Mouse (Mus musculus): ENCODE data around the gene Slc36a1. TPM values are rescaled to one million over a fixed set of nuclear protein-coding genes. Genes with fewer than 3 reads are reported as not detected.
A peak's percentile ranks its signal among the peaks of the same experiment; 100 is the strongest.

Slc36a1 gene
- total and polyA plus RNA-seq, 3 experiments, result 11.4 to 13.2 (median 11.4) TPM

DNA sequence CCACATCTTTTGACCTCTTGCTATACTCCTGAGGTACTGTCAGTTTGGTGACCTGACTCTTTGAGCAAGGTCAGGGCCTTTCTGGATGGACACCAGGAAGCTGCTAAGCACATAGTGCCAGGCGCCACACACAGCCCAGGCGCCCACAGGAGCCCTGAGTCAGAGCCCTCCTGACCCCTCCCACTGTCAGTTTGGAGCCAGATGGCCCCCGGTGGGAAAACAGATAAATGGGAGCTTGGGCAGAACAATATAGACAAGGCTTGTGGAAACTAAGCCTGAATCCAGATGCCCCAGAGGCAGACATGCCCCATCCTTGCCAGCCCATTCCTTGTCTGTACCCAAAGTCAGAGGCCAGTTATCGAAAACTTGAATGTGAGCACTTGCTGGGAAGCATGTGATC is 30.6 kb downstream of the Slc36a1 start:
- WGBS, result 80% methylated on average over 4 of the region's 4 CpGs
- TF ChIP-seq CTCF (IDR thresholded peaks at IDR 0.05) (no peak), EP300 (IDR thresholded peaks at IDR 0.05; ENCODE audit: insufficient read depth, low read depth, low read length) (no peak), POLR2A (IDR thresholded peaks at IDR 0.05; ENCODE audit: insufficient read depth, low read depth, low read length) (no peak)
- no peak for DNase-seq
- Histone ChIP-seq H3K27me3 (ENCODE audit: control insufficient read depth, insufficient read depth, low read length) (no peaks in the 10 kb centered on the region), H3K27ac (no peak overlapping the region), H3K4me3 (no peak overlapping the region), H3K36me3 (ENCODE audit: control insufficient read depth, insufficient read depth, low read length) (no peaks in the 10 kb centered on the region), H3K9ac (ENCODE audit: low read depth, low read length) (no peak overlapping the region), H3K79me2 (replicated peaks; ENCODE audit: control insufficient read depth, insufficient read depth, low read length) (no peaks in the 10 kb centered on the region), H3K4me1 (ENCODE audit: control insufficient read depth, insufficient read depth, low read length) (no peaks in the 10 kb centered on the region)
- intact Hi-C loops (cut with DNase I), result loop anchor here (5.0 kb wide), 1 partner anchor 32 kb away; the partner anchor contains the start of gene Slc36a1

DNA sequence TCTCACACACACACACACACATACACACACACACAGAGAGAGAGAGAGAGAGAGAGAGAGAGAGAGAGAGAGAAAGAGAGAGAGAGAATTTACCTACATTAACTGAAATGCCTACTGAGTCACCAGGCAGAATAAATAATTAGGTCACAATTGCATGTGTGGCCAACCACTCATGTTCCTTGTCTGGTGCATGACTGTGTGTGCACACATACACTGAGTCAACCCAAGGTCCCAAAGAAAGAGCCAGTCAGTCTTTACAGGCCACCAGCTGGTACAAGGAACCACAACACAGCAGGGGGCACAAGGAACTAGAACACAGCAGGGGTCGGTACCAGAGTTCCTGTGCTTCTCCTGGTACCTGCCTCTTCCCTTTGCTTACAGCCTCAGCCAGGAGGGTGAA is 32.7 kb downstream of the Slc36a1 start:
- no peak overlapping the region for H3K27ac ChIP-seq
- H3K9ac ChIP-seq (ENCODE audit: low read depth, low read length), result no peak overlapping the region
- no peak for TF ChIP-seq EP300 (IDR thresholded peaks at IDR 0.05; ENCODE audit: insufficient read depth, low read depth, low read length)
- no peak for TF ChIP-seq CTCF (IDR thresholded peaks at IDR 0.05)
- no peak for TF ChIP-seq POLR2A (IDR thresholded peaks at IDR 0.05; ENCODE audit: insufficient read depth, low read depth, low read length)
- H3K4me3 ChIP-seq, result no peak overlapping the region
- no peak for DNase-seq
- intact Hi-C loops (cut with DNase I), result loop anchor here (5.0 kb wide), 1 partner anchor 35 kb away; the partner anchor contains the start of gene Slc36a1
- WGBS, result 56% methylated on average over 1 of the region's 1 CpGs
- H3K4me1 ChIP-seq (ENCODE audit: control insufficient read depth, insufficient read depth, low read length), result no peaks in the 10 kb centered on the region; the same call in 1 of the 2 replicates
- H3K27me3 ChIP-seq (ENCODE audit: control insufficient read depth, insufficient read depth, low read length), result no peaks in the 10 kb centered on the region
- no peaks in the 10 kb centered on the region for H3K36me3 ChIP-seq (ENCODE audit: control insufficient read depth, insufficient read depth, low read length)
- no peaks in the 10 kb centered on the region for H3K79me2 ChIP-seq (replicated peaks; ENCODE audit: control insufficient read depth, insufficient read depth, low read length)

DNA sequence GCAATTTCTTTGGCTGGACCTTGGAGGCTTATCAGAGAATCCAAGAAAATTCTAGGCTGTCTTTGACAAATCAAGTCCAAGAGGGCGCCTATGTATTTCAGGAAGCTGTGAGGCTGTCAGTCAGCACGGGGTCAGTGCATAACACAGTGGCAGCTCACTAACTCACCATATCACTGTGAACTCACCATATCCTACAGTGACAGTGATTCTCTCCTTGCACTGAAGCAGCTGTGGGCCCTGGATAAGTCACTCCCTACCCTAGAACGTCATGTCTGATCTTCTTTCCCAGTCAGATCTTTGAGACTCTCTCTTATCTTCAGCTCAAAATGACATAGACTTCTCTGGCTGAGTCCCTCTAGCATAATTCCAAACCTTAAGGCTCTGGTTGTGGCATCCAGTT is 35.3 kb downstream of the Slc36a1 start:
- TF ChIP-seq EP300 (IDR thresholded peaks at IDR 0.05; ENCODE audit: insufficient read depth, low read depth, low read length), result no peak
- no peak for TF ChIP-seq POLR2A (IDR thresholded peaks at IDR 0.05; ENCODE audit: insufficient read depth, low read depth, low read length)
- no peak for TF ChIP-seq CTCF (IDR thresholded peaks at IDR 0.05)
- Histone ChIP-seq H3K79me2 (replicated peaks; ENCODE audit: control insufficient read depth, insufficient read depth, low read length) (no peaks in the 10 kb centered on the region), H3K27ac (no peak overlapping the region), H3K9ac (ENCODE audit: low read depth, low read length) (no peak overlapping the region), H3K4me1 (ENCODE audit: control insufficient read depth, insufficient read depth, low read length) (no peaks in the 10 kb centered on the region; the same call in 1 of the 2 replicates), H3K4me3 (no peak overlapping the region), H3K27me3 (ENCODE audit: control insufficient read depth, insufficient read depth, low read length) (no peaks in the 10 kb centered on the region), H3K36me3 (ENCODE audit: control insufficient read depth, insufficient read depth, low read length) (no peaks in the 10 kb centered on the region)
- 48% methylated on average over 3 of the region's 3 CpGs for WGBS
- no peak for DNase-seq
- intact Hi-C loops (cut with DNase I), result loop anchor here (5.0 kb wide), 1 partner anchor 37 kb away; the partner anchor contains the start of gene Slc36a1

DNA sequence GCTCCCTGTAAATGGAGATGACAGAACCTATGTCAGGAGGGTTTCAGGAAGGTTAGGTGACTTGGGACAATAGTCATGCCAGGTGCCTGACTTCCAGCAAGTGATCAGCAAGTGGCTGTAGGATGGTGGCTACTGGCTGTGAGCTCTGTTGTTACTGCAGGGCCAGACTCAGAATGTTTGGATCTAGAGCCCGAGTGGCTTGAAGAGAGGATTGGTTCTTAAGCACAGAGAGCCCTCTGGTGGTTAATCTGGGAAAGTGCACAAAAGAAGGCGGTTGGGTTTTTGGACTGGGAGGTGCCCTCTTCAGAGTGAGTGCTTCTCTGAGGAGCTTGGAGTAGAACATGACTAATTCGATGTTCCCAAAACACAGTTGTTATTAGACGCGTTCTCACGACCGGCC is 36.4 kb downstream of the Slc36a1 start:
- intact Hi-C loops (cut with DNase I), result loop anchor here (5.0 kb wide), 1 partner anchor 147 kb away; no protein-coding TSS in a partner anchor
- no peak overlapping the region for H3K4me3 ChIP-seq
- 51% methylated on average over 7 of the region's 7 CpGs for WGBS
- TF ChIP-seq CTCF (IDR thresholded peaks at IDR 0.05) (peak; percentile 82), POLR2A (IDR thresholded peaks at IDR 0.05; ENCODE audit: insufficient read depth, low read depth, low read length) (no peak), EP300 (IDR thresholded peaks at IDR 0.05; ENCODE audit: insufficient read depth, low read depth, low read length) (0 out of 2 replicates have a peak, but pooled peaks have one; percentile 40)
- no peak overlapping the region for H3K27ac ChIP-seq
- no peaks in the 10 kb centered on the region for H3K79me2 ChIP-seq (replicated peaks; ENCODE audit: control insufficient read depth, insufficient read depth, low read length)
- no peaks in the 10 kb centered on the region for H3K36me3 ChIP-seq (ENCODE audit: control insufficient read depth, insufficient read depth, low read length)
- H3K9ac ChIP-seq (ENCODE audit: low read depth, low read length), result no peak overlapping the region
- H3K4me1 ChIP-seq (ENCODE audit: control insufficient read depth, insufficient read depth, low read length), result no peaks in the 10 kb centered on the region; the same call in 1 of the 2 replicates
- no peaks in the 10 kb centered on the region for H3K27me3 ChIP-seq (ENCODE audit: control insufficient read depth, insufficient read depth, low read length)
- peak; percentile 65 for DNase-seq

DNA sequence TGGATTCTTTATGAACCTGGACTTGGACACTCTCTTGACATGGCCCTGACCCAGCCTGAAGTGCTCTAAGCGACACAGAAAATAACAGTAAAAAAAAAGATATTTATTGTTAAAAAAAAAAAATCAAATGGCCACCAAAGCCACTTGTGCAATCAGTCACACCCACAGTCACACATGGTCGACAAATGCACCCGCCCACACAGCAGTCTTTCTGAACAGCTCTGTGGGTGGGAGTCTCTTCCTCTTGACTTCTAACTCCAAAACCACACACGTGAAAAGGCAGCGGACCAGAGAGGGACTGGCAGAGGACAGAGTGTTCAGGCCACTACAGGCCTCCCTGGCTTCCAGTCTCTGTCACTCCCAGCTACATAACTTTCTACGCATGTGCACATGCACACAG is 46.4 kb downstream of the Slc36a1 start:
- H3K27ac ChIP-seq, result no peak overlapping the region
- no peak overlapping the region for H3K4me3 ChIP-seq
- H3K36me3 ChIP-seq (ENCODE audit: control insufficient read depth, insufficient read depth, low read length), result no peaks in the 10 kb centered on the region
- DNase-seq, result no peak
- intact Hi-C loops (cut with DNase I), result no loop called here
- WGBS, result 68% methylated on average over 6 of the region's 6 CpGs
- no peaks in the 10 kb centered on the region for H3K79me2 ChIP-seq (replicated peaks; ENCODE audit: control insufficient read depth, insufficient read depth, low read length)
- no peak overlapping the region for H3K9ac ChIP-seq (ENCODE audit: low read depth, low read length)
- no peaks in the 10 kb centered on the region for H3K4me1 ChIP-seq (ENCODE audit: control insufficient read depth, insufficient read depth, low read length)
- TF ChIP-seq CTCF (IDR thresholded peaks at IDR 0.05), result no peak
- no peak for TF ChIP-seq EP300 (IDR thresholded peaks at IDR 0.05; ENCODE audit: insufficient read depth, low read depth, low read length)
- TF ChIP-seq POLR2A (IDR thresholded peaks at IDR 0.05; ENCODE audit: insufficient read depth, low read depth, low read length), result no peak
- H3K27me3 ChIP-seq (ENCODE audit: control insufficient read depth, insufficient read depth, low read length), result no peaks in the 10 kb centered on the region

DNA sequence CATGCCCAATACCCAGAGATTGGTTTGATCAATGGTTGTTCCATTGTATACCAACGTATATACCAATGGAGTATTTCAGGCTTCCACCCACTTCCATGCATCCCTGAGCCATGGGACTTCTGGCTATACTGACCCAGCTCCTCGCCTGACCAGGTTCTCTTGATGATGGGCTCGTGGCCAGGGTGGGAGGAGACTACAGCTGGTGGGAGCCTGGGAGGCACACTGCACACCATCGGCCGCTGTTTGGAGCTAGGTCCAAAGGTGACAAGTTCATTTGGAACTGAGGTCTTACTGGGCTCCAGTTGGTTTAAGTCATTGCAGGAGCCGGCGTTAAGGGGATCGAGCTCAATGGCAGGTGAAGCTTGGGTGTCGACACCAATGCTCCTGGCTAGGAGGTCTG is 49.2 kb downstream of the Slc36a1 start:
- intact Hi-C loops (cut with DNase I), result no loop called here
- Histone ChIP-seq H3K27ac (no peak overlapping the region), H3K36me3 (ENCODE audit: control insufficient read depth, insufficient read depth, low read length) (no peaks in the 10 kb centered on the region), H3K4me3 (no peak overlapping the region), H3K79me2 (replicated peaks; ENCODE audit: control insufficient read depth, insufficient read depth, low read length) (no peaks in the 10 kb centered on the region), H3K9ac (ENCODE audit: low read depth, low read length) (no peak overlapping the region), H3K4me1 (ENCODE audit: control insufficient read depth, insufficient read depth, low read length) (no peaks in the 10 kb centered on the region), H3K27me3 (ENCODE audit: control insufficient read depth, insufficient read depth, low read length) (no peaks in the 10 kb centered on the region)
- no peak for DNase-seq
- TF ChIP-seq EP300 (IDR thresholded peaks at IDR 0.05; ENCODE audit: insufficient read depth, low read depth, low read length), result no peak
- TF ChIP-seq POLR2A (IDR thresholded peaks at IDR 0.05; ENCODE audit: insufficient read depth, low read depth, low read length), result no peak
- TF ChIP-seq CTCF (IDR thresholded peaks at IDR 0.05), result no peak
- 83% methylated on average over 9 of the region's 9 CpGs for WGBS
